Mouse (Mus musculus): ENCODE results near the gene Runx3. TPM values are rescaled to one million over a fixed set of nuclear protein-coding genes. Genes with fewer than 3 reads are reported as not detected.
A peak's percentile ranks its signal among the peaks of the same experiment; 100 is the strongest.

Gene Runx3
- total RNA-seq, 2 experiments from 2014 or later: not detected

GRCm38 (mm10) chr4:135141720-135142119 is 21.3 kb downstream of the Runx3 start:
- DNase-seq (ENCODE audit: low spot score in 2 of 2): no peak
- intact Hi-C loops (cut with DNase I): no loop called here

DNA sequence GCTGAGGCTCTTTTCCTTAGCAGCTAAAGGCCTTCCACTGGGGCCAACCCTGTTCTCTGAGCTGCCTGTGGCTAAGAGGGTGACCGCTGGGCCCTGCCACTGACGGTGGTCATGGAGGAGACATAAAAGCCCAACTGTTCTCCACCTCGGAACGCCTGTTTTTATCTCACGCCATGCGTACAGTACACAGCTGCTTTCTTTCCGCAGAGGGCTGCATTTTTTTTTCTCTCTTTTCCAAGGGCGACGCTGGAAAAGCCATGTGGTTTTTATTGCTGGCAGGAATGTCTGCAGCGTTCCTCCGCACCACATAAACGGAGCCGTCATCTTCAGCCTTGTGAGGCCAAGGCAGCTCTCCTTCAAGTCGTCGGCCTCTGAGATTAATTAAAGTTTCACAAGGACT is 26.3 kb downstream of the Runx3 start:
- intact Hi-C loops (cut with DNase I): no loop called here
- no peak for DNase-seq (ENCODE audit: low spot score in 2 of 2)

DNA sequence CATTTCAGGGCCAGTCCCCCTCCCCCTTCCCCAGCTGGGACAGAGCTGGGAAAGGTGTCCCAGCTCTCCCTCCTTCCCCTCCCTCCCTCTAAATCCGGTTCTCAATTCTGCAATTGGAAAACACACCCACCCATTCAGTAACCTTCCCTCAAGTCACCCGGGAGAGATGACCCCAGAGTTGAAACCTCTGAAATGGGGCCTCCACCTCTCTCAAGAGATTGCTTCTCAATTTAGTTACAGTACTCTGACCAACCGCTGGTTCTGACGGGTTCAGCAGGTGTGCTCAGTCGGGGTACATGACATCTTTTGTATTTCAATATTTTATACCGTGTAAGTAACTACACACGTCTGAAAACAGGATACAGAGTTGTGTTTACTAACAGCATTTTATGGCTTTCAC is 28.2 kb downstream of the Runx3 start:
- intact Hi-C loops (cut with DNase I): no loop called here
- no peak for DNase-seq (ENCODE audit: low spot score in 2 of 2)

DNA sequence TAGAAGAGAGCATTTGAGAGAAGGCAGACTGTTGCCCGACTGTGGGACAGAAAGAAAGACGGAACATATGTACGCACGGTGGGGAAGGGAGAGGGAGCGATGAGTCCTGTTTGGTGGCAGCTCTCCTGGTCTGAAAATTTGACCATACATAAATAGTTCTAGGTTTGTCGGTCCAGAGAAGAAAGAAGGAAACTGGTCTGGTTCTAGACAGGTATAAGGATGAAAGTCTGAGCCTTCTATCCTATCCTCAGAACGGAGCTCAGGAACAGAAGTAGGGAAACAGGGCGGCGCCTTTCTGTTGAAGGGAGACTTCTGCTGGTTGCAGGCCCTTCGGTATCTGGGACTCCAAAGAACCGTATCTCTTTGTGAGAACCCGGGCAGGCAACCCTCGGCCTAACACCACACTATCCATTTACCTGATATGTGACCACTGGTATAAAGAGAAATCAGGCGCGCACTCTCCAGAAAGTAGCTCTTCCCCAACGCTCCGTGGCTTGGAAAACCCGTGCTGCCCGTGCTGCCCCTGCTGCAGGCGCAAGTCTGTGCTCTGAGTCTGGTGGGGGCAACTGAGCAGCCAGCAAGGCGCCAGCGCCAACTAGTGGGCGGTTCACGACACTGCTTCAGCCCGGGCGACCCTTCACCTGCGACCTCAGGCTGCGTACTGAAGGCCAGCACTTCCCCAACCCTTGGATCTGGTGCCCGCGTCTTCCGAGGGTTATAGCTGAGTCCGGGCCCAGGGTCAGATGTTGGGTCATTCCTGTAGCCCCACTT is 29.8 kb downstream of the Runx3 start:
- intact Hi-C loops (cut with DNase I): loop anchor here (2.0 to 5.0 kb wide), 4 partner anchors 52 to 205 kb away; no protein-coding TSS in a partner anchor
- DNase-seq (ENCODE audit: low spot score in 2 of 2): peak in 1 of 2 experiments; percentile 32

DNA sequence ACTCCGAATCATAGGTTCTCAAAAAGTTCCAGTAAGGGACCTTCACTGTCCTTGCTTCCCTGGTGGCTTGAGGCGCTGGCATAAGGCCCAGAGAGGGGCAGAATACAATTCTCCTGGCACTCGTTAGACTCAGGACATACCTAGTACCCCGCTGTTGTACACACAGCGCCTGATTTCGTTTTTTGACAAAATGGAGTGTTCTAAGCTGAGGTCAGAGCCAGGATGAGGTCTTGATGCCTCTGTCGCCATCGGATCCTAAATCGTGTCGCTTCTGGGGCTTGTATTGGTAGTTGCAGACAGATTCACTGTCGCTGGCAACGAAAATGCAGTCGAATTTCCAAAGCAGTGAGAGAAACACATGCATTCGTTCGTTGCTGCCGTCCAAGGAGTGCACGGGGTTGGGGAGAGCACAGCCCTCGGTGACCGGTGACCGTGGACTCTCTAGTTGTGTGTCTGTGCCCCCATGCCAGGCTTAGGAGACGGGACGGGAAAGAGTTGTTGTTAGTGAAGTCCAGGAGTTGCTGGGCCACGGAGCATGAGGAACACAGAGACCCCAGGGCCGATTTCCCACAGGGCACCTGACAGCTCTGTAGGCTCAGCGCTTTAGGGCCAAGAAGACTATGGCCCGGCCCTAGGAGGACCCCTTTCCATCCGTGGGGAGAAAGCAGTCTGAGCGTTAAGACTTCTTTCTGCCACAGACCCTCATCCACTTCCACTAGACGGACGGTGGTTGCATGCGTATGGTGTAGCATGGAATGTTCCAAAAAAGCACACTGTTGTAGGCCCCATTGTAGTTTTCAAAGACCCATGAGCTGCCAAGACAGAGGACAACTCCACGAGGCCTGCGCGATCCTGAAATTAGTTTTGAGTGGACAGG is 30.9 kb downstream of the Runx3 start:
- DNase-seq (ENCODE audit: low spot score in 2 of 2): peak in 1 of 2 experiments; percentile 37
- intact Hi-C loops (cut with DNase I): loop anchor here (2.0 to 5.0 kb wide), 4 partner anchors 51 to 207 kb away; no protein-coding TSS in a partner anchor

DNA sequence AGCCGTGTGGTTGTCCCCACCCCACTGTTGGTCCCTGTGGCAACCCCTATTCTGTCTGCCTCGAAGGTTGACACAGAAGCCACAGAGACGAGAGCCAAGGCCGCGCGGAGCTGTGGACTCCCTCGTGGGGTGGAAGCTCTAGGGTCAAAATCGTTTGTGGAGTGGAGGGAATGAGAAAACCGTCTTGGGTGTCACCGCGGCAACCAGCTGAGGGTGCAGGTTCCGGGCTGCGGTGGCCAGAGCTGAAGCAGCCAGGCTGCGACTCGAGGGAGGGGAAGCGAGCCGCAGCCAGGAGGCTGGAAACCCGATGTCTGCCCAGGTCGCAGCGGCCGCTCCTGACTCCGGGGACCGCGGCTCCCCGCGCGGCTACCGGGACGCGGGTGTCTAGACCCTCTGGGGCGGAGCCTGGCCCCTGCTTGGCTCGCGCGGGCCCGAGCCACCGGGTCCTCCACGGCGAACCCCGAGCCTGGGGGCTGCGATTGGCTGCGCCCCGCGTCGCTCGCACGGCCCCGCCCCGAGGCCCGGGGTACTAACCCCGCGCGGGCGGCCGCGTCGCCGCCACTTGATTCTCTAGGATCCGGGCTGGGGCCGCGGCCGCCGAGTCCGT is 31.6 kb downstream of the Runx3 start:
- no peak for DNase-seq (ENCODE audit: low spot score in 2 of 2)
- intact Hi-C loops (cut with DNase I): loop anchor here (2.0 to 5.0 kb wide), 4 partner anchors 50 to 207 kb away; no protein-coding TSS in a partner anchor

GRCm38 (mm10) chr4:135152834-135153259 is 32.4 kb downstream of the Runx3 start:
- DNase-seq (ENCODE audit: low spot score in 2 of 2): no peak

DNA sequence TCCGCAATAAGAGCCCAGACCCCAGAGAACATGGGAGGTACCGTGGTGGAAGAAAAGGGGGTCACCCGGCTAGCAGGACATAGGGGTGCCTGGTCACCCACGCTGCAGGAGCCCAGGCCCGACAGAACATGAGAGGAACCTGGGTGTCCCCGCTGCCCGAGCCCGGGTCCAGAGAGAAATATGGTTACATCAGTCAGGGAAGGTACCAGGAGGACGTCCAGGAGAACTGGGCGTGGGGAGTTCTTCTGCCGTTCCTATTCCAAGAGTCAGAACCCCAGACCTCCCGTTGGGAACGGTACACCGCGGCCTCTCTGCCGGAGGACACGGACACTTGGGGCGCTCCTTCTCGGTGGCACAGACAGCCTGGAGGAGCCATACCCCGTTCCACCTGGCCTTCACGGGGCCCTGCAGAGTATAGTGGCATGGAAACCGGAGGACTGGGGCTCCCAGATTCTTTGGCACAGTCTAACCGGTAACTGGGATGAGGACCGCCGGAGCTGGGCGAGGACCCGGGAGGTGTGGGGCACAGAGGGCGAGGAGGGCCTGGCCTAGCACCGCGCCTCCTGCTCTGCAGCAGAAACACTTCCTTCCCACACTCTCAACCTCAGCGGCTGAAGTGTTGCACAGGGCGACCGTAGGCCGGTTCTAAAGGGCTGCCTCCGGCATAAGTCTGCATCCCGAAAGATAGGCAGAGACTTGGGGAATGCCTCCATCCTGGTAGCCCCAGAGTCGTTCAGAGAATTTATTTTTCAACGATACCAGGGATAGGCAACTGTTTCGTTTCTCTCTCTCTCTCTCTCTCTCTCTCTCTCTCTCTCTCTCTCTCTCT is 33.0 kb downstream of the Runx3 start:
- DNase-seq (ENCODE audit: low spot score in 2 of 2): peak in 1 of 2 experiments; percentile 12
- intact Hi-C loops (cut with DNase I): loop anchor here (5.0 kb wide), 3 partner anchors 49 to 136 kb away; no protein-coding TSS in a partner anchor

More at GRCm38 (mm10) chr4:135152834-135153259, 32.4 kb downstream of the Runx3 start:
- intact Hi-C loops (cut with DNase I): loop anchor here (5.0 kb wide), 3 partner anchors 49 to 136 kb away; no protein-coding TSS in a partner anchor

DNA sequence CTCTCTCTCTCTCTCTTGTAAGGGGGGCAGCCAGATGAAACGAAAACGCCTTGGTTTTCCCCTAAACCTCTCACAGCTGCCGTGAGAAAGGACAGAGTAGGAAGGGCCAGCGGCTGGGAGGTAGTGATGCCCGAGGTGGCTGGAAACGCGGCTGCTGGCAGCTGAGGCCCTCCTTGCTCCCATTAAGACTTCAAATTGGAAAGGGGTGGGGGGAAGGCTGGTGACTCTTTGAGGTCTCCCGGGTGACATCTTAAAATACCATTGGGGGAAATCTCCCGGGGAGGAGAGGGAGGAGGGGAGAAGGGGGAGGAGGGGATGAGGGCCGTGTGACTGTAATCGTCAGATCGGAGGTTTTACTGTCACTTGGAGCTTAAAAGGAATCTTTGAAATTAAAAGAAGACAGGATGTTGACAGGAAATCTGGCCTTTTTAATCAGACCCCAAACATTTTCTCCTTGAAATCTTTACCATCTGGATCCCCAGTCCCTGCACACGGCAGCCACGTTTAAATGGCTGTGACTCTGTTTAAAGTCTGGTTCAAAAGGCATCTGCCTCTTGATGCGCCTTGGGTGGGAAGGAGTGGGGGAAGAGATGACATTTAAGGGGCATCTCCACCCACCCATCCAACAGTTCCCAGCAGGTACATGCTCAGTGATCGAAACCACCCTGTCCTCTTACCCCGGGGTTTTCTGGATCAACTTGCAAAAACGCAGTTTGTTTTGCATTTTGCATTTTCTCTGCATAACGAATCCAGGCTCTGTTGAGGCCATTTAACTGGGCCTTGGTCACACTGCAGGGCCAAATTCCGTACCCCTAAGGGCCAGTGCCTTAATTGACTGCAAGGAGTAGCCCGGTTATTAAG is 33.9 kb downstream of the Runx3 start:
- intact Hi-C loops (cut with DNase I): loop anchor here (5.0 kb wide), 3 partner anchors 48 to 137 kb away; no protein-coding TSS in a partner anchor
- peak in 1 of 2 experiments; percentile 27 for DNase-seq (ENCODE audit: low spot score in 2 of 2)

DNA sequence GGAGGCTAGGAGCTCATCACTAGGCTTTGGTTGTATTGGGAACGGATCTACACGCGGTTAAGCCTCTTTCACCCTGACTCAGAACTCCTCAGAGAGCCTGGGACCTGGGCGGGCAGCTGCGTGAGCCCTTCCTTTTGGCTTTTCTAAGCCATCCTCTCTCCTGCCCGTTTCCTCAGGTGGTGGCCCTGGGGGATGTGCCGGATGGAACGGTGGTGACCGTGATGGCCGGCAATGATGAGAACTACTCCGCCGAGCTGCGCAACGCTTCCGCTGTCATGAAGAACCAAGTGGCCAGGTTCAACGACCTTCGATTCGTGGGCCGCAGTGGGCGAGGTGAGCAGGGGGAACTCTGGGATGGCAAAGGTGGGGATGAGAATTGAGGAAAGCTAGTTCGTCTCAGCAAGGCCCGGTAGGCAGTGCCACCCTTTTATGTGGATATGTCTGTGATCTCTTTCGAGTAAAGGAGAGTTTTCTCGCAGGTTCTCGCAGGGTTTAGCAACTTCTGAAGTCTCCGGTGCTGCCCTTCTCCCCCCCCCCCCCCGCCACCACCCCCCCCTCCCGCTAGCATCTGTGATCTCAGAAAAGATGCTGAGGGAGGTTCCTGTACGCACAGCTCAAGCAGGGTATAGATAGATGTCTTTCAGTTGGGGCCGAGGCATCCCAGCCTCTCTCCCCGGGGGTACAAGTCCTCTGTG is 34.8 kb downstream of the Runx3 start:
- intact Hi-C loops (cut with DNase I): no loop called here
- DNase-seq (ENCODE audit: low spot score in 2 of 2): no peak

- intact Hi-C loops (cut with DNase I): no loop called here
- DNase-seq (ENCODE audit: low spot score in 2 of 2): no peak
Measured at GRCm38 (mm10) chr4:135155805-135156469, 35.5 kb downstream of the Runx3 start.

DNA sequence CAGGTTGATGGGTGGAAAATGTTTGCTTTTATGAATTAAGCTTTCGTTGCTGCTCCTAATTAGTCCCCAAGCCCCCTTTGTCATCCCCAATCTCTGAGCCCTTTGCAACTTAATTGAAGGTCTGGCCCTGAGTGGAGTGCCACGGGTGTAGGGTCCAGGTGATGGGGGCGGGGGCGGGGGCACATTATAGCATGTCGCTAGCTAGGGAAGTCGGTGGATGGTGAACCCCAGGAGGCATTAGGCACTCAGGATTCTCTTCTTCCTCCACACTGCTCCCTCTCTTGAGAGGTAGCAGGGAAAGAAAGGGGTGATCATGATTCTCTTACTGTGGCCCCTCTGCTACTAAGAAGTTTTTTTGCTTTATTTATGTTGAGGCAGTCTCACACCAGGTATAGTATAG is 36.1 kb downstream of the Runx3 start:
- intact Hi-C loops (cut with DNase I): no loop called here
- DNase-seq (ENCODE audit: low spot score in 2 of 2): no peak

DNA sequence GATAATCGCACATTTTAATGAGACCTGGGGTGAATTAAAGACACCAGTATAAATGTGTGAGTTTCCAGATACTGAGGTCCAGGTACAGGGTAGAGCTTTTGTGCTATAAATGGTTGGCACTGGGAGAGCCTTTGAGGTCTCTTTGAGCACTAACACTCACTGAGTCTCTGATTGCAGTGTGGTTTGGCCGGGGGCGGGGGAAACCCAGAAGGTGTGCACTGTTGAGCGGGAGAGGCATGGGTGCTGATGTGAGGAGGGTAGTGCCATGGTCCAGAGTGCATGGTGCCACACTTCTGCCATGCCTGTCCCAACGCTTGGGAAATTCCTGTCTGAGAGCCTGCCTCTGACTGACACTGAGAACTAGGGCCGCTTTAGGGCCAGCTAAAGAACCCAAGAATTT is 36.9 kb downstream of the Runx3 start:
- no peak for DNase-seq (ENCODE audit: low spot score in 2 of 2)
- intact Hi-C loops (cut with DNase I): no loop called here

DNA sequence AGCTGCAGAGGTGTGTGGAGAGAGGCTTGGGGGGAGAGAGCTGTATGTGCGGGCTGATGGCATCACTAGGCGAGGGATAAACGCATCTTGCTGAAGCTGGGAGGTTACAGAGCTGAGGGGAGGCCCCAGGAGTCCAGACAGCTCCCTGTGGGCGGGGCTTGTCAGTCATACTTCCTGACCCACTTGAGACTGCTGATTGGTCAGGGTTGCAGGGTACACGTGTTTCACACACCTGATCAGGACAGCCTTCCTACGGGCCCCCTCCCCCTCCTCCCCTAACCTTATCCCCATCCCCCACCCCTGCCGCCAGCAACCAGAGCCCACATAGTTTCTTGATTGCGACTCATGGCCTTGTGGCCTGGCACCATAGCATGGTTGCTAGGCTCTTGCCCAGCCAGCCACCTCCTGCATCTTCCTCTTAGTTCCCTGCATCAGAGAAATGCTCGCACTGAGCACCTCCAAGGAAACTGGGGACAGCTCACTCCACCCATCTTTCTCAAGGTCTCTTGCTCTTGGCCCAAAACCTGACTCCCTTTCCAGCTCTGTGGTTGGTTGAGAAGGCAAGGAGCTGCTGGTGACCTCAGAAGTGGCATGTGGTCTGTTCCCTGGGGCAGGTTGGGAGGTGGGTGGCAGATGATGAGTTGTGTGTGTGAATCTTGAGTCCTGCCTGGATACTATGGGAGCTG is 38.4 kb downstream of the Runx3 start:
- intact Hi-C loops (cut with DNase I): no loop called here
- no peak for DNase-seq (ENCODE audit: low spot score in 2 of 2)

DNA sequence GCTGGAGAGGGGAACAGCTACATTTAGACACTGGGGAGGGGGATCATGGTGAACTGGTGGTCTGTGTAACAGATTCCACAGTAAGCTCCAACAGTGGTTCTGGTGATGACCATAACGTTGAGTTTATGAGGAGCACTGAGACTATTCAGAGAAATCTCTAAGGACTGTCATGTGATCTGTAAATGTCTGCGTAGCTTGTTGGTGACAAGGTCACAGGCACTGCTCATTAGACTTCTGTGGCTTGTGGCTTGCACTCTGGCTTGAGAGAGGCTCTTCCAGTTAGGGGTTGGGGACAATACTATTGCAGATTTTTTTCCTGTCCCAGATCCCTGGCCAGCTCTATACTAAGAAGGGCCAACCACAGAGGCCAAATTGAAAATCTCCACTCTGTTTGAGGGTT is 39.2 kb downstream of the Runx3 start:
- intact Hi-C loops (cut with DNase I): no loop called here
- no peak for DNase-seq (ENCODE audit: low spot score in 2 of 2)

- DNase-seq (ENCODE audit: low spot score in 2 of 2): no peak
- intact Hi-C loops (cut with DNase I): no loop called here
Measured at GRCm38 (mm10) chr4:135160168-135160567, 39.7 kb downstream of the Runx3 start.
